Mouse (Mus musculus) liver, adult (tissue): ENCODE results near the gene Ubald2.

ENCODE experiments used
- GATA4 ChIP-seq: IDR thresholded peaks from 2 replicates; pipeline ENCODE4 v1.6.1; 2014; ENCODE audit warnings: mild to moderate bottlenecking, low read length; ENCODE audit not compliant: insufficient replicate concordance

Gene Ubald2

DNA sequence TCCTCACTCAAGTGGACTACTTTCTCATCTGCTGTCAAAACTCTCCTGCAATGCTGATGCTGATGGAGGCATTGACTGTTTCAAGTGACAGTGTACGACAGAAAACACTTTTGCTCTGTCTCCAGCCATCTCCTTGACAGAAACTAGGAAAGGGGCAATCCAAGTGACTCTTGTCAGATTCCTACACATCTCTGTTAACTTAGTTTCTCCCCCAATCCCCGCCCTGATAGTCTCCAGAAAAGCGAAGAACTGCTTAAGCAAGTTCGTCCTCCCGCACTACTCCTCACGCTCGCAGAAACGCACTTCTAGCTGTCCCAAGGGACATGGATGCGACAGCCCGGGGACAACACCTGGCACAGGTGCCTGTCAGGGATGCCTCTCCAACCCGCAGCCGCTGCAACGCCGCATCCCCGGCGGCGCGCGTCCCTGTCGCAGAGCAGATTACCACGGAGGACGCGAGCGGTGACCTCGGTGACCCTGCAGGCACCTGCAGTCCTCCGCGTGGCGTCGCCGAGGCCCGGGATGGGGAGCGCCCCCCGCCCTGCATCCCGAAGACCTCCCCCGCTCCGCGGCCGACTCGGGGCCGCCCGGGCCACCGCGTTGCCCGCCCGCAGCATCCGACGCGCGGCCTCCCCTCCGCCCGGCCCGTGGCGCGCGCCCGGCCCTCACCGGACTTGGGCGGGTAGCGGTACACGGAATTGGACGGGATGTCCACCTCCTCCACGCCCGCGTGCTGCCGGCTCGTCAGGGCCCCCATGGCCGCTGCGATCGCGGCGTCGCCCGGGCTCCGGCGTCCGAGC is 21.7 kb upstream of the Ubald2 start:
- TF ChIP-seq GATA4 = no peak

DNA sequence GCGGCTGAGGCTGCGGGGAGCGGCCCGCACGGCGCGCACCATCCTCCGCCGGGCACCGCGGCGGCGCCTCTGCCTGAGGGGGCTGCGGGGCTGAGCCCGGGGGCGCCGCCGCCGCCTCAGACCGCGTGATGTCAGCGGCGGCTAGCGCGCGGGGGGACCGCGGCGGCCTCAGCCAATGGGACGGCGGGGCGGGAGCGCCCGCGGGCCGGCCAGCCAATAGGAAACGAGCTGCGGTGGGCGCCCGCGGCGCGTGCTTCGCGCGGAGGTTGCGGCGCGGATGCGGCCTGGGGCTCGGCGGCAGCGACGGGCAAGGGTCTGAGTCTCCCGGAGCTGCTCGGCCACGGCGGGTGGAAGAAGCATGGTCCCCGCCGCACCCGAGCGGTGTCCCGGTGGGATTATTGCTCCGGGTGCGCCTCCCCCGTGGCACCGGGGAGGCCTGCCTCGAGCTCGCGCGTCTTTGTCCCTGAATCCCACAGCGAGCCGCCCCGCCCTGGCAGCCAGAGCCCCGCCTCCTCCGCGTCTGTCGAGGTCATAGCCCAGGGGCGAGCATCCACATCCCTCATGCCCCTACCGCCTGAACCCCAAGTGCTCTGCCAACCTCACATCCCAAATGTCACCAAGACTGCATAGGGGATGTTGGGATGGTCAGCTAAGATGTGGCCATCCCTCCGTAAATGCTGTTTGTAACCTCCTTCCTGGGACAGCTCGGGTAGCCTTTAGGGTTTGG is 20.8 kb upstream of the Ubald2 start, which contains the start of gene Rnf157:
Rnf157 (minus strand) TSS at position 129 of the 727 bp plus-strand sequence.
- TF ChIP-seq GATA4 = no peak

DNA sequence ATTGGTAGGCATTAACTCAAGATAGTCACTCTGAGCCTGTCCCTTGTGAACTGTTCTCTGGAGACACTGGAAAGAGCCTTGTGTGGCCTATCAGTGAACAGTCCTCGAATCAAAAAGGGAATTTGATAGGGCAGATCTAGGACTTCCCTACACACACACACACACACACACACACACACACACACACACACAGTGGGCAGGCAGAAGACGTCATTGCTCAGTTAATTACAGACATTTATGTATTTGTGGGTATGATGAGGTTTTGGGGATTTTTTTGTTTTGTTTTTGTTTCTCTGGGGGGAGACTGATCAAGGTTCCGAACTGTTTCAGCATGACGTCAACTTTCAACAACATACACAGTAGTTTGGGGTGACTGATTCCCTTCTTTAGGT is 20.3 kb upstream of the Ubald2 start:
- TF ChIP-seq GATA4 = no peak

DNA sequence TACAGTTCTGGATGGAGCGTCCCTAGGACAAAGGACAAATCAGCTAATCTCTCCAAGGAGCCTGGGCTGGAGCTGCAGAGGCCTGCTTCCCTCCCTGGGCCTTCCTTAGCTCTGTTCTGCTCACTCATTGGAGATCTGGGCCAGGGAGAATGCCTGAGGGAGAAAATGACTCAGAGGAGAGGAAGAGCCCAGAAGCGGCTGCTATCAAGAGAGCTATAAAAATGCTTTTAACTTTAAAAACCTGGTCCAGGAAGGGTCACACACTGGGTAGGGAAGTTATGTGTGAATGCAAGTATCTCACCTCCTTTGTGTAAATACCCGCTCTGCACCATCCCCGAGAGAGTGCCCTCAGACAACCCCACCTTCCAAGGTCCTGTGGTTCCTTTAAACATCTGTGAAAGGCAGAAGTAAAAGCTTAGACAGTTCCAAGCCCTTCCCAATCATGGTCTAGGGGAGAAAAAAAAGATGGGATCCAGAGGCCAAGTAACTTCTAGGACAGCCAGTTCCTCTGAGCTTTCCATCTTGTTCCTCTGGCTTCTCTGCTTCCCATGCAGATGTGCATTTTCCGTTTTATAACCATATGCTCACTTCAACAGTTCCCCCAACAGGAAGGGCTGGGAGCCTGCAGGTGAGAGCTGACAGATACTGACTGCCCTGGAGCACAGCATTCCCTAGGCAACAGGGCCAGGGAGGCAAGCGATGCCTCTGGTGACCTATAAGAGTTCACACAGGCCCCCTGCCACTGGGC is 17.5 kb upstream of the Ubald2 start:
- TF ChIP-seq GATA4 = no peak

DNA sequence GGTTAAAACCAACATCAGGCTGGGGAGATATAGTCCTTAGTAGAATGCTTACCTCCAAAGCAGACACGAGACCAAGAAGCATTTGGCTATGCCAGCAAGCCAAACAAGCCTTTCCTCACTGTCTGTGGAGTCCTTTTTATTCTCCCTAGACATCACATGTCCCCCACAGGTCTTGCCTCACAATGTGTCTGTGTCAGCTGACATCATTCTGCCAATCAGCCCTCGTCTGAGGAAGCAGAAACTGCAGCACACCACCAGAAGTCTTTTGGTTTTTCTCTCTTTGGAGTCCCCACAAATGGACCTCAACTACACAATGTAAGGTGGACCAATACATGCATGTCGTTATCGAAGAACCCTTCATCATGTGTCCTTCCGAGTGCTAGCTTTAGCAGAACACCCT is 16.8 kb upstream of the Ubald2 start:
- no peak for TF ChIP-seq GATA4

DNA sequence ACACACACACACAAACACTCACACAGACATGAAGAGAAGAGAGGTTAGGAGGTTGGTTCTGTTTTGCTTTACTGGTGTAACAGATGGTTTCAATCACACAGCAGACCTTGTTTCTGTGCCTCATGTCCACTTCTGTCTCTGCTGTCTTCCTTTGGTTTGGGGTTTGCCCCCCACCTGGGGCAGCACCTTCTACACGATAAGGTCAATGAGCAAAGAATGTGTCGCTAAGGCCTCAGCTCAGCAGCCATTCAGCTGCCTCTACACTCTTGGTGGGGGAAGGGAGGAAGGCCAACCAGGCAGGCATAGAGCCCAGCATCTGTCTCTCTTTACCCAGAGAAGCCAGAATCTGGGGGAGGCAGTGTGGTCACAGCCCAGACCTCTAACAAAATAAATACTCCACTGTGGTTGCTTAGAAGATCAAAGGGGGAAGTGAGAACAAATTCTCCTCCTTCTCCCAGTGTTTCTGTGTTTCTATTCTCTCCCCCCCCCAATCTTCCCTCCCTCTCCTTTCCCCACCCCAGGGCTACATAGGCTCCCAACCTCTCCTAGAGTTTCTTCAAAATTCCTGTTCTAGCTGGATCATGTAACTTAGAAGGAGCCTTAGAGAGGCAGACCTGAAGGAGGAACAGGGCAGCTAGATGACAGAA is 15.6 kb upstream of the Ubald2 start:
- TF ChIP-seq GATA4 = no peak

DNA sequence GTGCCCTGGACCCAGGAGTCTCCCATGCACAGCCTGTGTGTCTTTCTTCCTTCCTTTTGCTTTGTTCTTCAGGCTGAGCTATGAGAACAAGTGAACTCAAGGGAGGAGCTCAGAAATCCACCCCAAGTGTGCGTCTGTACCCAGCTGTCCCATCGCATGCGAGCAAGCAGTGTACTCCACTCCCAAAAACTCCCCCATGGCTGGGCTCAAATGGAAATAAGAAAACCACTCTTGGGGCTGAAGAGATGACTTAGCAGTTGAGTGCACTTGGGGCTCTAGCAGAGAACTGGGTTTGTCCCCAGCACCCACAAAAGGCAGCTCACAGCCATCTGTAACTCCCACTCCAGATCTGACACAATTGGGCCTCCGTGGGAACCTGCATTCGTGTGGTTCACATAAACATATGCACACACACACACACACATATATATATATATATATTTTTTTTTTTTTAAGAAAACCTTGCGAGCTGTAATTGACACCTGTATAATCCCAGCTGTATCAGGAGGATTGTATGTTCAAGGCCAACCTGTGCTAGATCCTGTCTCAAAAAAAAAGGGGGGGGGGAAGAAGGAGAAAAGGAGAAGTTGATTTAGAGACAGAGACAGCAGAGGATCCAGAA is 14.9 kb upstream of the Ubald2 start:
- no peak for TF ChIP-seq GATA4

DNA sequence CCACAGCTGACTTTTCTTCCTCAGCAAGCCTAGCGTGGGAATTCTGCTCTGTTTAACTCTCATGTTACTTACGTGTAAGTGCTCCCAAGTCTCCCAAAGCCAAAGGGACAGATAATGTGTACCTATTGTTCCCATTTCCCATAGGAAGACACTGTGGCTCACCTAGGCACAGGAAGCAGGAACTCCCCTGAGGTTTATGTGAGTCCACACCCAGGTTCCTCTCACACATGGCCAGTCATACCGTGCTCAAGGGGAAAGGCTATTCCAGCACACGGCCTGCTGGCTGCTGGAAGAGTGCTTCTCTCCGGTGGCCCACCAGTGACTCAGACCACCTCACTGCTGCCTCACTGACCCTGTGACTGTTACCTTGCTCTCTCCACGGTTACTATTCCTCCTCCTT is 12.8 kb upstream of the Ubald2 start:
- no peak for TF ChIP-seq GATA4

DNA sequence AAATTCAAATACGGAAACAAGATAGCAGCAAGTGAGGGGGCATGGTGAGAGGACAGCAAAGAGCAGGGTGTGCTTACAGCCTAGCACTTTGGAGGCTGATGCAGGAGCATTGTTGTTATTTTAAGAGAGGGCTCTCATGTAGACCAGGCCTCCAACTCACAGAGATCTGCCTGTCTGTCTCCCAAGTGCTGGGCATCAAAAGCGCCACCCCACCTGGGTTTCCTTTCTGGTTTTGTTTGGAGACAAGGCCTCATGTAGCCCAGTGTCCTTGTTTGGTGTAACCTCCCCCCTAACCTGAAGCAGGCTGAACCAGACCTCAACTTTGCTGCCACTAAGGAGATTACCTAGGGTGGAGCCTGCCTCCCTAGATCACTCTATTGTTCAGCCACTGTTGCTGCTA is 11.3 kb upstream of the Ubald2 start:
- no peak for TF ChIP-seq GATA4

DNA sequence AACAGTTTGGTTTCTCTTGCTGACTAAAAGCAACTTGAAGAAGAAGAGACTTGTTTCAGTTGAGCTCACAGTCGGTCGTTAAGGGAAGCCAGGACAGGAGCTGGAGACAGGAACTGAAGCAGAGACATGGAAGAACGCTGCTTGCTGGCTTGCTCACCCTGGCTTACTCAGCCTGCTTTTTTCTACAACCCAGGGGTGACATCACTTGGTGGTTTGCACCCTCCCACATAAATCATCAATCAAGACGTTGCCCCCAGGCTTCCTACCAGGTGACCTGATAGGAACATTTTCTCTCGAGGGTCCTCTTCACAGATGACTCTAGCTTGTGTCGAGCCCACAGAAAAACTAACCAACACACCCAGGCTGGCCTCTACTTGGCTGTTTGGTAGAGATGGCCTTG is 10.7 kb upstream of the Ubald2 start:
- no peak for TF ChIP-seq GATA4

DNA sequence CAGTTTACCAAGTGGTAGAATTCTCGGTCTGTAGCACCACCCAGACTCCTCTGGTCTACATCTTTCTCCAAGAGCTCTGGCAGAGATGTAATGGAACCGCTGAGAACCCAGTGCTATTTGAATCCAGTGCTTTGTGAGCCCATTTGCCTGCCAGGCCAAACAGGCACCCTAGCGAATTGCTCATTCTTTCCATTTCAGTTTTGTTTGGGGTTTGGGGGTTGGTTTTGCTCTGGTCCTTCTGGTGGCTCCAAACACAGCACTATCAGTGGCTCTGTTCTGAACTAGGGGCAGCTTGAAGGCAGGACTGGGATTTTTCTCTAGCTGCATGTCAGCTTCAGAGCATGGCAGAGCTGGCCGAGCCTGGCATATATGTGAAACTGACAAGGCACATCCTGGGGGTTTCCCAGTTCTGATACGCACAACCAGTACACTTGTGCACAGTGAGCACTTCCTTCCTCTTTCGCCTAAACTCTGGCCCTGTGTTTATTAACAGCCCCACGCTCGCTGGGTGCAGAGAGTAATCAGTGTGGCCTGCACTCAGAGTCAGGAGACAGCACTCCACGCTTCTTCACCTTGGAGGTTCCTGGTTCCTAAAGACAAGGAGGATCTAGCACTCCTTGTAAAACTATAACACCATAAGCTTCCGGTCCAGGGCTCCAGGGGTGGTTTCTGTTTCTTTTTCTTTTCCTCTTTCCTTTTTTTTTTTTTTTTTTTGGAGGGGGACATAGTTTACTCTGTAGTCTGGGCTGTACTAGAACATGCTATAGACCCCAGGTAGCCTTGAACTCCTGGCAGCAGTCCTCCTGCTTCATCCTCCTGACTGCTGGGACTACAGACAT is 9.9 kb upstream of the Ubald2 start:
- peak; percentile 75; the same call in 1 of the 2 replicates for TF ChIP-seq GATA4

DNA sequence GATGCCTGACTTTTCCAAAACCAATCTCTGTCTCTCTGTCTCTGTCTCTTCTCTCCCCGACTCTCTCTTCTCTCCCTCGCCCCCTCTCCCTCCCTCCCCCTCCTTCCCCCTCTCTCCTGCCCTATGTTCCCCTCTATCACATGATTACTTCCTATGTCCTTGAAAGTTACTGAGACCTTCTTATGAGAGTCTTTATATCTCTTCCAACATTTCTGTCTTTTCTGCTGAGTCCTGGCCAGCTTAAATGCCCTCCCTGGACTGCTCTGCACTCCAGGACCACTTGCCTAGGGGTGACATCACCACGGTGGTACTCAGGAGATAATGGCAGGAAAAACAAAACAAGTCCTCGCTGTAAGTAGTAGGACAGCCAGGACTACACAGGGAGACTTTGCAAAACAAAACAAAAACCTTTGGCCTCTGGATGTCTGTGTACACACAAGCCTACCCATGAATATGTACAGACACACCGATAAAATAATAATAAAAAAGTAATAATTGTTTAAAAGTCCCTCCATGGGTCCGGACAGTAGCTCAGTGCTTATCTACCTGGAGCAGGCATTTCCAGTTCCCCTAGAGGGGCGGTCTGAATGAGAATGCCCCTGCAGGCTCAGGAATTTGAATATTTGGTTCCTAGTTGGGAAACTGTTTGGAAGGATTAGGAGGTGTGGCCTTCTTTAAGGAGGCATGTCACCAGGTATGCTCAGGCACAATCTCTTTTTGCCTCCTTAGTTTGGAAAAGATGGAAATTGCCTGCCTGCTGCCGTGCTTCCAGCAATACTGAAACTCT is 9.1 kb upstream of the Ubald2 start:
- TF ChIP-seq GATA4 = no peak
